Mouse (Mus musculus) E14TG2a.4 (cell line): ENCODE data around the gene Smarcc1.
A peak's percentile ranks its signal among the peaks of the same experiment; 100 is the strongest.
"Not testable (repeated sequence)": the region's sequence is repeated elsewhere in the genome, so short reads cannot be mapped to it uniquely, and the experiment has no call there.

Source experiments
- H3K27me3 ChIP-seq: 2 replicates; pipeline ENCODE4 v1.6.1; 2014; ENCODE audit warnings: low read length, control low read depth; ENCODE audit not compliant: insufficient read depth
- H3K36me3 ChIP-seq: 2 replicates; pipeline ENCODE4 v1.6.1; 2014; ENCODE audit warnings: low read length, control low read depth; ENCODE audit not compliant: insufficient read depth
- H3K4me1 ChIP-seq: replicated peaks from 2 replicates; pipeline ENCODE4 v1.6.1; 2014; ENCODE audit warnings: low read depth, low read length, control low read depth
- H3K4me3 ChIP-seq: replicated peaks from 2 replicates; pipeline ENCODE4 v1.5.1; 2014; ENCODE audit warnings: mild to moderate bottlenecking, low read length
- H3K9me3 ChIP-seq: 2 replicates; pipeline ENCODE4 v1.6.1; 2014; ENCODE audit warnings: low read length, control low read depth
- CTCF ChIP-seq: conservative IDR thresholded peaks from 2 replicates; pipeline ENCODE4 v1.5.1; 2014; ENCODE audit warnings: low read length
- NANOG ChIP-seq: IDR thresholded peaks from 2 replicates; pipeline ENCODE4 v1.6.1; 2014; ENCODE audit warnings: borderline replicate concordance, low read length, mixed read lengths
- POU5F1 ChIP-seq: IDR thresholded peaks from 2 replicates; pipeline ENCODE4 v1.6.1; 2014; ENCODE audit warnings: low read length, borderline replicate concordance

The Smarcc1 gene

GRCm38 (mm10) chr9:110148598-110148997 lies 31.1 kb downstream of the Smarcc1 start:
- Histone ChIP-seq H3K27me3 (no peaks in the 10 kb centered on the region), H3K36me3 (peaks cover 92% of the 10 kb centered on the region), H3K4me3 (no peak overlapping the region), H3K4me1 (0 out of 2 replicates have a peak, but pooled peaks cover 2% of the 10 kb centered on the region), H3K9me3 (no peaks in the 10 kb centered on the region)
- no peak for TF ChIP-seq NANOG
- no peak for TF ChIP-seq POU5F1
- no peak for TF ChIP-seq CTCF

GRCm38 (mm10) chr9:110159036-110159435 lies 41.5 kb downstream of the Smarcc1 start:
- Histone ChIP-seq H3K4me3 (no peak overlapping the region), H3K4me1 (peaks cover 19% of the 10 kb centered on the region), H3K36me3 (peaks cover 97% of the 10 kb centered on the region), H3K27me3 (no peaks in the 10 kb centered on the region), H3K9me3 (no peaks in the 10 kb centered on the region)
- TF ChIP-seq NANOG (no peak), CTCF (no peak), POU5F1 (no peak)

GRCm38 (mm10) chr9:110160486-110160885 lies 43.0 kb downstream of the Smarcc1 start:
- H3K4me1 ChIP-seq = peaks cover 11% of the 10 kb centered on the region
- H3K36me3 ChIP-seq = peaks cover 98% of the 10 kb centered on the region
- not testable (repeated sequence) for H3K4me3 ChIP-seq, H3K9me3 ChIP-seq, H3K27me3 ChIP-seq

- no peak overlapping the region for H3K4me3 ChIP-seq
- no peaks in the 10 kb centered on the region for H3K9me3 ChIP-seq
- peaks cover 3% of the 10 kb centered on the region for H3K4me1 ChIP-seq
- no peaks in the 10 kb centered on the region for H3K27me3 ChIP-seq
- peaks cover 97% of the 10 kb centered on the region for H3K36me3 ChIP-seq
- TF ChIP-seq POU5F1 = no peak
- TF ChIP-seq NANOG = no peak
- TF ChIP-seq CTCF = no peak
These were observed 44.9 kb downstream of the Smarcc1 start for GRCm38 (mm10) chr9:110162441-110162840.

GRCm38 (mm10) chr9:110163071-110163470 lies 45.6 kb downstream of the Smarcc1 start:
- H3K27me3 ChIP-seq = no peaks in the 10 kb centered on the region
- H3K4me3 ChIP-seq = no peak overlapping the region
- TF ChIP-seq POU5F1 = no peak
- TF ChIP-seq NANOG = no peak
- no peak for TF ChIP-seq CTCF
- peaks cover 3% of the 10 kb centered on the region for H3K4me1 ChIP-seq
- no peaks in the 10 kb centered on the region for H3K9me3 ChIP-seq
- H3K36me3 ChIP-seq = peaks cover 97% of the 10 kb centered on the region

- Histone ChIP-seq H3K27me3 (no peaks in the 10 kb centered on the region), H3K9me3 (no peaks in the 10 kb centered on the region), H3K4me1 (no peaks in the 10 kb centered on the region; the same call in 1 of the 2 replicates), H3K4me3 (no peak overlapping the region), H3K36me3 (peaks cover 95% of the 10 kb centered on the region)
- TF ChIP-seq NANOG (no peak), CTCF (no peak), POU5F1 (no peak)
These were observed 53.4 kb downstream of the Smarcc1 start for GRCm38 (mm10) chr9:110170858-110171257.

- Histone ChIP-seq H3K4me1 (peaks cover 15% of the 10 kb centered on the region), H3K27me3 (no peaks in the 10 kb centered on the region), H3K9me3 (no peaks in the 10 kb centered on the region), H3K4me3 (no peak overlapping the region), H3K36me3 (peaks cover 97% of the 10 kb centered on the region)
- TF ChIP-seq POU5F1 = no peak
These were observed 82.4 kb downstream of the Smarcc1 start for GRCm38 (mm10) chr9:110199870-110200269.

GRCm38 (mm10) chr9:110205526-110206404 lies 88.3 kb downstream of the Smarcc1 start:
- H3K36me3 ChIP-seq = peaks cover 97% of the 10 kb centered on the region
- peaks cover 42% of the 10 kb centered on the region for H3K4me1 ChIP-seq
- H3K9me3 ChIP-seq = no peaks in the 10 kb centered on the region
- no peak for TF ChIP-seq CTCF
- peak; percentile 99 for TF ChIP-seq NANOG
- TF ChIP-seq POU5F1 = no peak
- no peaks in the 10 kb centered on the region for H3K27me3 ChIP-seq
- H3K4me3 ChIP-seq = no peak overlapping the region

- H3K36me3 ChIP-seq = peaks cover 97% of the 10 kb centered on the region
- no peak overlapping the region for H3K4me3 ChIP-seq
- no peaks in the 10 kb centered on the region for H3K9me3 ChIP-seq
- peaks cover 42% of the 10 kb centered on the region for H3K4me1 ChIP-seq
- TF ChIP-seq CTCF (no peak), NANOG (no peak), POU5F1 (no peak)
- no peaks in the 10 kb centered on the region for H3K27me3 ChIP-seq
These were observed 88.9 kb downstream of the Smarcc1 start for GRCm38 (mm10) chr9:110206437-110206836.
